Mouse (Mus musculus): ENCODE data around the gene Malsu1.

The Malsu1 gene

GRCm38 (mm10) chr6:49074117-49074490 lies 509 bp downstream of the Malsu1 start:
- peak; percentile 19 for DNase-seq (ENCODE audit: low read depth)

DNA sequence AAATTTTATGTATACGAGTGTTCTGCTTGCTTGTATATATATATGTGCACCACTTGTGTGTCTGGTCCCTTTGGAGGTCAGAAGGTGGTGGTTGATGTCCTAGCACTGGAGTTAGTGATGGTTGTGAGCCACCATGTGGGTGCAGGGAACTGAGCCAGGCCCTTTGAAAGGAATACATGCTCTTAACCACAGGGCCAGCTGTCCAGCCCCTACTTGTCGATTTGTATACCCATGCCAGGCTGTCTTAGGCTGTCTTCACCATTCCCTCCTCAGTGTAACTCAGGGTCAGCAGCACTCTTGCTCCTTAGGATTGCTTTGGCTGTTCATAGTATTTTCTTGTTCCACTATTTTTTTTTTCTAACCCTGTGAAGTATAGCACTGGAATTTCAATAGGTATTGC lies 4.3 kb downstream of the Malsu1 start:
- DNase-seq (ENCODE audit: low read depth): no peak

DNA sequence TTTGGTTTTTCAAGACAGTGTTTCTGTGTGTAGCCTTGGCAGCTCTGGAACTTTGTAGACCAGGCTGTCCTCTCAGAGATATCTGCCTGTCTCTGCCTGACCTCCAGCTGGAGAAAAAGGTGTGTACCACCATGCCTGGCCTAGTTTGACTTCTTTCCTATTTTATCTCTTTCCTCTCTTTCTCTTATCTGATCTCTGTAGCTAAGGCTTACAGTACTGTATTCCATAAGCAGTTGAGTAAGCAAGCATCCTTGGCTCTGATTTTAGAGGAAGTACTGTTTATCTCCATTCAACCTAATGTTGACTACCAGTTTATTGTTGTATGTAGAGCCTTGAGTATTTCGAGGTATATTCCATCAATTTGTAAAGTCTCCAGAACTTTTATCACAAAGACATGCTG lies 5.7 kb downstream of the Malsu1 start:
- no peak for DNase-seq (ENCODE audit: low read depth)

- no peak for DNase-seq (ENCODE audit: low read depth)
These were observed 9.4 kb downstream of the Malsu1 start for GRCm38 (mm10) chr6:49083008-49083407.

DNA sequence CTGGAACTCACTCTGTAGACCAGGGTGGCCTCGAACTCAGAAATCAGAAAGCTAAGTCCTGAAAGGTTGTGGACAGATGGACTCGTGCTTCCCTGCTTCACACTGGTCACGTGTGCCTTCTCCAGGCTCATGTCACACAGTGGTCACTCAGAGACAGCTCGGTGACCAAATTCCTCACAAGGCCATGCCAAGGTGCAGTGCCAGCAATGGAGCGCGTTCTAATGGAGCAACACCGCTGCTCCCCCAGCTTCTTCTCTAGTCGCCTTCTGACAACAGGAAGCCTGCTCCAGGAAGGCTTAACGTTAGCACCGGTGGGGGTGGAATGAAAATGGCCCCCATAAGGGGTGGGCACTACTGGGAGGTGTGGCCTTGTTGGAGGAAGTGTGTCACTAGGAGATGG lies 21.4 kb downstream of the Malsu1 start:
- no peak for DNase-seq (ENCODE audit: low read depth)

- no peak for DNase-seq (ENCODE audit: low read depth)
These were observed 22.8 kb downstream of the Malsu1 start for GRCm38 (mm10) chr6:49096421-49096820.

GRCm38 (mm10) chr6:49096933-49097461 lies 23.4 kb downstream of the Malsu1 start:
- no peak for DNase-seq (ENCODE audit: low read depth)

DNA sequence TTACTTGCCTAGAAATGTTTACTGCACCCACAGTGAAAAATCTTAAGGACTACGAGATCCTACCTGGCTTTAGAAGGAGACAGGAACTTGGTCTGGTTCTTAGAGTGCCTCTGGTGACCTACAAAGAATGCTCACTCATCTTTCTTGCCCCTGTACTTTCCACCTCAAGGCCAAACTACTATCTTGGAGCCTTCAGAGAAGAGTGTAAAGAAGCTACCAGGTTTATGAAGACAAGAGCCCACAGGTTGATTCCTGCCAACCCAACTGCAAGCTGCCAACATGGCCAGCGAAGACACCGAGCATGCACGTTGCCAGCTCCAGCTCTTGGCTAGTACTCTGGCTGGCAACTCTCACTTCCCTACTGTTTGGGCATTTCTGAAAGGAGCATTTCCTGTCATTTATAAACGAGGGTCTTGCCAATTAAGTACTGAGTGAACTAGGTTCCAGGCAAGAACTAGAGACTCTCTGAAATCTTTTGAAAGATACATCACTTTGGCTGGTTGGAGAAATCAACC lies 24.1 kb downstream of the Malsu1 start:
- no peak for DNase-seq (ENCODE audit: low read depth)

GRCm38 (mm10) chr6:49099086-49099485 lies 25.5 kb downstream of the Malsu1 start:
- no peak for DNase-seq (ENCODE audit: low read depth)

GRCm38 (mm10) chr6:49106746-49107500 lies 33.3 kb downstream of the Malsu1 start:
- DNase-seq (ENCODE audit: low read depth): no peak

- DNase-seq (ENCODE audit: low read depth): no peak
These were observed 35.6 kb downstream of the Malsu1 start for GRCm38 (mm10) chr6:49109196-49109595.

- no peak for DNase-seq (ENCODE audit: low read depth)
These were observed 40.3 kb downstream of the Malsu1 start for GRCm38 (mm10) chr6:49113895-49114294.

DNA sequence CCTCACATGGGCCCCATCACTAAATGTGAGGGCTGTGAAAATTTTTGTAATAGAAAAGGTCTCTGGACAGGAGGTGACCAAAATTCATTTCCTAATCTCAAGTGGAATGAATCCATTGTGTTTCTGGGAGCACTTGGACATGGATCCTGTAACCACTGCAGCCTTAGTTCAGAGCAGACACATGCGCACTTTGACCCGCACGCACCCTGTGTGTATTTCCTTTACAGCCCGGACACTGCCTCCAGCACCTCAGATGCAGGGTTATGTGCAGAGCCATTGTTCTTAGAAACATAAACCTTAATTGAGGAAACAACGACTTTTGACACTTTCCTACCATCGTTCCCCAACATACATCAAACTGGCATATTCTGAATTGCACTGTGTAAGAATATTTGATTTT lies 40.9 kb downstream of the Malsu1 start:
- no peak for DNase-seq (ENCODE audit: low read depth)

GRCm38 (mm10) chr6:49115550-49115949 lies 42.0 kb downstream of the Malsu1 start:
- DNase-seq (ENCODE audit: low read depth): no peak

GRCm38 (mm10) chr6:49116241-49116640 lies 42.6 kb downstream of the Malsu1 start:
- no peak for DNase-seq (ENCODE audit: low read depth)

DNA sequence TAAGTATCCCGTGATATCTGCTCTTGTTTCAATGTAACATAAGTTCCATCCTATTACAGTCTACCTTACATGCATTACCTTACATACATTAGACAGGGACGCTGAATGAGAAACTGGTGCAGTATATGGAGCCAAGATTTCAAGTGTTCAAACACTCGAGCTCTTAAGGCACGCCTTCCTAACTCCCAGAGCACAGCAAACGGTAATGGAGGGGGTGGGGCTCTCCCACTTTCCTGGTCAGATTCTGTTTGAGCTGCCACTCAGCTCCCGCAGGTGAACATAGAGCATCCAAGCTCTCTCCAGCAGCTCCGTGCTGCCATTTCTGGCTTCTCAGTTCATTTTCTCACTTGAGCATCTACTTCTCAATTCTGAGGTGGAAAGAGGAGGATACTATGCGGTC lies 44.9 kb downstream of the Malsu1 start:
- no peak for DNase-seq (ENCODE audit: low read depth)

- DNase-seq (ENCODE audit: low read depth): no peak
These were observed 46.0 kb downstream of the Malsu1 start for GRCm38 (mm10) chr6:49119462-49120135.

DNA sequence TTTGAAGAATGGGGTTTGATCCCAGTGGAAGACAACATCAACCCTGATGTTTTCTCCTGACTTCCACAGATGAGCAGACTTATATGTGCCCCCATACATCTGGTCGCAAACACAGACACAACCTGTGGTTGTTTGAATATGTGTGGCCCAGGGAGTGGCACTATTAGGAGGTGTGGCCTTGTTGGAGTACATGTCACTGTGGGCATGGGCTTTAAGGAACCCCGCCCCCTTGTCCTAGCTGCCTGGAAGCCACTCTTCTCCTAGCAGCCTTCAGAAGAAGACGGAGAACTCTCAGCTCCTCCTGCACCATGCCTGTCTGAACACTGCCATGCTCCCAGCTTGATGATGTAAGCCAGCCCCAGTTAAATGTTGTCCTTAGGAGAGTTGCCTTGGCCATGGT lies 46.8 kb downstream of the Malsu1 start:
- no peak for DNase-seq (ENCODE audit: low read depth)

DNA sequence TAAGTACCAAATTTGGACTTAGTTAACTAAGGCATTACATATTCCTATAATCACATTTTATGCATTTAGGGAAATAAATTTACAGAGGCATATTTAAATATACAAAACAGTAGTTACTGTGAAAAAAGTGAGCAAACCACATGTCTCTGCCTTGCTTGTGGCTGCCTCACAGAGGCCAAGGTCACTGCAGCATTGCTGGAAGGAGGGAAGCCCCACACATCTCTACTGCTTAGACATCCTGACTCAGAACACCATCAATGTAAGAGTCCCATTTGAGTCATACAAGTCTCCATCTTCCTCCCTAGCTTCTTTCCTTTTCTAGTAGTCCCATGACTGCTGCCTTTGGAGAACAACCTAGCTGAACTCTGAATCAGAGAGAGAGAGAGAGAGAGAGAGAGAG lies 56.7 kb downstream of the Malsu1 start:
- DNase-seq (ENCODE audit: low read depth): no peak

GRCm38 (mm10) chr6:49131855-49132254 lies 58.3 kb downstream of the Malsu1 start:
- DNase-seq (ENCODE audit: low read depth): no peak

GRCm38 (mm10) chr6:49132352-49133090 lies 58.9 kb downstream of the Malsu1 start:
- DNase-seq (ENCODE audit: low read depth): no peak

All from c-Kit-positive CD71-positive TER-119-negative erythroid progenitor cells, embryonic 14.5 days (primary cell).